ENCODE assay signal across 29 mouse cellular contexts in genomic region chr11:95315215-95315955, GRCm38 (mm10). TPM values are rescaled to one million over a fixed set of nuclear protein-coding genes. Genes with fewer than 3 reads are reported as not detected.
DNase-seq lines count a peak whose midpoint lies in the region; TF ChIP-seq lines count a peak whose summit lies in the region.
"Had no signal": no experiment of that assay in that cellular context is flagged by ENCODE, and none has a peak within 500 bp of the region (broad histone marks: within the 10 kb centered on the region; RNA-seq: fewer than 3 reads in every experiment).

No protein-coding gene starts in this region.

- H3K4me3 ChIP-seq in cerebellum, adult 2 months (replicated peaks; ENCODE audit: insufficient read depth, low read depth, low read length), result no peak overlapping the region
- H3K4me3 ChIP-seq: forebrain, embryonic 13.5 days; heart, embryonic 10.5 days; limb, embryonic 12.5 days had no signal

- no peaks in the 10 kb centered on the region; the same call in 1 of the 2 replicates for H3K4me1 ChIP-seq in cerebellum, adult 2 months (ENCODE audit: control insufficient read depth, insufficient read depth, low read length)

- peak; percentile 8 for DNase-seq in gastrocnemius, postnatal 10 days
- no peak for DNase-seq in gastrocnemius, postnatal 36 days
- DNase-seq in retina, postnatal 1 day, result peak; percentile 56
- DNase-seq in retina, embryonic 14.5 days (ENCODE audit: low spot score), result no peak
- DNase-seq in brain, adult 2 months (ENCODE audit: low read depth, low spot score), result peak; percentile 63
- DNase-seq in layer of hippocampus, postnatal 36 days, result no peak
- no peak for DNase-seq in left cerebral cortex, postnatal 14 days (ENCODE audit: low spot score in 2 of 2)
- DNase-seq in cerebellum, adult 2 months, result no peak
- DNase-seq: adrenal gland, adult 2 months; cerebellum, adult 8-10 months; cerebellum, postnatal 36 days; gastrocnemius, postnatal 25 days; heart, postnatal 4 days; kidney, adult 18-20 months; layer of hippocampus, adult 9-11 months; liver, postnatal 0 days; right cerebral cortex, postnatal 25 days; spleen, adult 18-20 months; thymus, postnatal 25 days had no signal

- intact Hi-C loops in gastrocnemius, postnatal 36 days (cut with DNase I), result loop anchor here (5.0 kb wide), 2 partner anchors 67 to 207 kb away; partner anchors contain the start of gene Slc35b1
- intact Hi-C loops in left cerebral cortex, postnatal 14 days (cut with DNase I), result loop anchor here (10.0 kb wide), 1 partner anchor 209 kb away; no protein-coding TSS in a partner anchor

- 65% methylated on average over 7 of the region's 7 CpGs for WGBS in cerebellum, adult 2 months

- no peak for TF ChIP-seq CTCF in cerebellum, adult 2 months (IDR thresholded peaks at IDR 0.05; ENCODE audit: borderline replicate concordance, insufficient read depth, low read depth, low read length)

- no peak overlapping the region for H3K27ac ChIP-seq in cerebellum, adult 2 months (ENCODE audit: insufficient read depth, low read length)
- H3K27ac ChIP-seq: forebrain, embryonic 13.5 days; heart, embryonic 10.5 days; limb, embryonic 12.5 days; macrophage had no signal

- no peaks in the 10 kb centered on the region for H3K27me3 ChIP-seq in cerebellum, adult 2 months (ENCODE audit: control insufficient read depth, insufficient read depth, low read length)
- H3K27me3 ChIP-seq: forebrain, embryonic 13.5 days; limb, embryonic 12.5 days had no signal

- TF ChIP-seq POLR2A in cerebellum, adult 2 months (IDR thresholded peaks at IDR 0.05; ENCODE audit: borderline replicate concordance, insufficient read depth, low read length), result no peak

RNA-seq across cellular contexts. Expression of gene Kat7, which starts 5.3 kb away (rescaled TPM):
- total RNA-seq in gastrocnemius, postnatal 10 days (2021), result 10 to 100 TPM; 29.7 to 31.8 TPM
- total RNA-seq in gastrocnemius, postnatal 36 days (2021), result 10 to 100 TPM; 20.8 to 25.1 TPM
- total RNA-seq in layer of hippocampus, postnatal 36 days (2021), result 10 to 100 TPM; 72.0 to 74.0 TPM
- 10 to 100 TPM; 63.3 to 66.2 TPM for total RNA-seq in left cerebral cortex, postnatal 14 days (2021)
- 68.5 and 68.9 TPM in 2 replicates for polyA plus RNA-seq in cerebellum, adult 2 months (2012; rRNA removed)

RNA-seq across cellular contexts. Expression of gene Fam117a, which starts 21.4 kb away (rescaled TPM):
- total RNA-seq in gastrocnemius, postnatal 10 days (2021), result 10 to 100 TPM in 1 of 2 experiments, 1 to 10 TPM in 1; 9.0 to 14.5 TPM
- 1 to 10 TPM; 2.0 to 2.2 TPM for total RNA-seq in gastrocnemius, postnatal 36 days (2021)
- total RNA-seq in layer of hippocampus, postnatal 36 days (2021), result 1 to 10 TPM; 4.7 to 7.3 TPM
- total RNA-seq in left cerebral cortex, postnatal 14 days (2021), result 1 to 10 TPM; 2.1 to 4.0 TPM
- 14.3 and 17.4 TPM in 2 replicates for polyA plus RNA-seq in cerebellum, adult 2 months (2012; rRNA removed)

RNA-seq across cellular contexts. Expression of gene Tac4, which starts 54.1 kb away (rescaled TPM):
- total RNA-seq in gastrocnemius, postnatal 10 days (2021), result not detected
- total RNA-seq in gastrocnemius, postnatal 36 days (2021), result not detected
- not detected for total RNA-seq in layer of hippocampus, postnatal 36 days (2021)
- not detected for total RNA-seq in left cerebral cortex, postnatal 14 days (2021)
- 0.26 and 0.55 TPM in 2 replicates for polyA plus RNA-seq in cerebellum, adult 2 months (2012; rRNA removed)
- total RNA-seq: adrenal gland, adult 2 months; heart, postnatal 4 days; monocyte, adult 5-6 weeks; neutrophil, adult 5-6 weeks had no signal
- polyA plus RNA-seq: adrenal gland, adult 2 months; CD4-positive, CD25-positive, alpha-beta regulatory T cell, adult 4 months; embryonic facial prominence, embryonic 14.5 days; forebrain, embryonic 13.5 days; heart, embryonic 10.5 days; heart, embryonic 16.5 days; limb, embryonic 12.5 days; liver, embryonic 11.5 days; liver, postnatal 0 days; macrophage had no signal

Comparison
In these comparisons a context has a peak if more than half of its experiments do, and no peak if none do; other contexts are left out.
1. DNase-seq: peak in gastrocnemius, postnatal 10 days (single experiment), retina, postnatal 1 day (single experiment) and brain, adult 2 months (single experiment); none in gastrocnemius, postnatal 36 days (0 of 2), retina, embryonic 14.5 days (single experiment), layer of hippocampus, postnatal 36 days (0 of 2), left cerebral cortex, postnatal 14 days (0 of 2) and cerebellum, adult 2 months (0 of 2).